Mouse (Mus musculus) erythroblast, embryonic 14.5 days (primary cell): Measurements from ENCODE around the gene Paxx. TPM values are rescaled to one million over a fixed set of nuclear protein-coding genes. Genes with fewer than 3 reads are reported as not detected.

ENCODE experiments used
- H3K27me3 ChIP-seq: 2 replicates; pipeline ENCODE4 v1.6.1; 2012; ENCODE audit warnings: inconsistent platforms; ENCODE audit not compliant: control insufficient read depth
- H3K36me3 ChIP-seq: 2 replicates; pipeline ENCODE4 v1.6.1; 2012; ENCODE audit warnings: mild to moderate bottlenecking, inconsistent platforms; ENCODE audit not compliant: control insufficient read depth
- H3K4me1 ChIP-seq: 2 replicates; pipeline ENCODE4 v1.6.1; 2012; ENCODE audit warnings: inconsistent platforms; ENCODE audit not compliant: control insufficient read depth
- H3K4me3 ChIP-seq: replicated peaks from 2 replicates; pipeline ENCODE3; 2012; ENCODE audit warnings: moderate library complexity, mild to moderate bottlenecking, inconsistent platforms
- H3K9me3 ChIP-seq: 2 replicates; pipeline ENCODE4 v1.6.1; 2012; ENCODE audit warnings: low read length, inconsistent platforms, mixed read lengths; ENCODE audit not compliant: control insufficient read depth
- GATA1 ChIP-seq: IDR thresholded peaks from 2 replicates; pipeline ENCODE4 v1.6.1; 2012; ENCODE audit warnings: low read length, inconsistent platforms, mixed read lengths
- TAL1 ChIP-seq: IDR thresholded peaks from 3 replicates; pipeline ENCODE4 v1.6.1; 2012; ENCODE audit warnings: low read length, inconsistent platforms, mixed read lengths
- polyA plus RNA-seq: library from polyadenylated mRNA; stranded (reverse); fragments of >175 nt; gene quantifications from 2 replicates; pipeline ENCODE4 v1.2.3, GENCODE M21; 2012

Paxx gene
- polyA plus RNA-seq = 1.0 and 1.1 TPM in 2 replicates

DNA sequence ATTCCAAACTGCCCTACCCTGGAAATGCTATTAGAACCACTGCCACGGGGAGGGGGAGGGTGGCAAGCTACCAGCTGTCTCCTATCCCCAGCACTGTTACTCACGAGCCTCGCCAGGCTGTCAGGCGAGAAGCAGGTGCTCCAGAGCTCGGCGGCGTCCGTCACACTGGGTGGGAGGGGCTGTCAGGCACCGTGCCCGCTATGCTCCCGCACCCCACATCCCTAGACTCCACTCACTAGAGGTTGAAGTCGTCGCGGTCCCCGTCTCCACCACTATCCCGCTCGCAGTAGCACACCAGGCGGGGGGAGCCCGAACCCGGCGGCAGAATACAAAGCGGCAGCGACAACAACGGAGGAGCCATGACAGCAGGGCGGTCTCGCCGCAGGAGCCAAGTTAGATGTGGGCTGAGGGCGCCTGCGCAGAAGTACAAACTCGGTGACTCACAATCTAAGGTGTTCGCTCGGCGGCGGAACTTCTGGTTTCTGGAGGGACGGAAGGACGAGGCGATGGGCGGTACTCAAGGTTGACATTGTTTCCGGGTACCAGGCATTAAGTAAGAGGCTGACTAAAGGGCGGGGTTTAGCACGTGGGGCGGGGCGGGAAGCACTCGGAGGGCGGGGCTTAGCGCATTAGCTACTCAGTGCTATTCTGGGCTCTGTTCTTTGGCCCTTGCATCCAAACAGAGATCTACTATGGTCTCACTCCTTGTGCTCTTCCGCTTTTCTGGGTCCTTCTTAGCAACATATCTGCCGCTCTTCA lies at the start of gene Paxx:
Gene Paxx (minus strand): TSS at position 544 of the 759 bp plus-strand sequence.
- H3K36me3 ChIP-seq = peaks cover 18% of the 10 kb centered on the region
- no peaks in the 10 kb centered on the region for H3K27me3 ChIP-seq
- H3K4me1 ChIP-seq = peaks cover 49% of the 10 kb centered on the region
- H3K4me3 ChIP-seq = peak within 1 kb of the TSS; percentile 72
- no peak for TF ChIP-seq TAL1
- no peak for TF ChIP-seq GATA1
- H3K9me3 ChIP-seq = no peaks in the 10 kb centered on the region

DNA sequence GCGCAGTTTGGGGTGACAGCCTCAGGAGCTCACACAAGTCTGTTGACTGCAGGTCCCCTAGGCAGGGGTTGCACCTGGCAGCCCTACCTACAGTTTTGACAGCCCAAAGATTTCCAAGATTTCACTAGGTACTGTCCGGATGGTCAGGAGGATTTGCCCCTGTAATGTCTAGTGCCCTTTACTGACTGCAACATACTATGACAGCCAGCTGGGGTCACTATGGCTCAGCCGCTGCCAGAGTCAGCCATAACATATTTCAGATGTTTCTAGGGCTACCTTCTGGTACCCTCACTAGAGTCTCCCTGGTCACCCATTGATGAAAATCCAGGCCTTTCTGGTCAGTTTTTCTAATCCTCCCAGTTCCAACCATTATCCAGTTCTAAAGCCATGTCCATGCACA lies 49.0 kb upstream of the Paxx start:
- peaks cover 17% of the 10 kb centered on the region for H3K36me3 ChIP-seq
- no peak for TF ChIP-seq GATA1
- no peak for TF ChIP-seq TAL1
- no peak overlapping the region for H3K4me3 ChIP-seq
- H3K4me1 ChIP-seq = peaks cover 22% of the 10 kb centered on the region
- no peaks in the 10 kb centered on the region for H3K9me3 ChIP-seq
- H3K27me3 ChIP-seq = no peaks in the 10 kb centered on the region; the same call in 1 of the 2 replicates

DNA sequence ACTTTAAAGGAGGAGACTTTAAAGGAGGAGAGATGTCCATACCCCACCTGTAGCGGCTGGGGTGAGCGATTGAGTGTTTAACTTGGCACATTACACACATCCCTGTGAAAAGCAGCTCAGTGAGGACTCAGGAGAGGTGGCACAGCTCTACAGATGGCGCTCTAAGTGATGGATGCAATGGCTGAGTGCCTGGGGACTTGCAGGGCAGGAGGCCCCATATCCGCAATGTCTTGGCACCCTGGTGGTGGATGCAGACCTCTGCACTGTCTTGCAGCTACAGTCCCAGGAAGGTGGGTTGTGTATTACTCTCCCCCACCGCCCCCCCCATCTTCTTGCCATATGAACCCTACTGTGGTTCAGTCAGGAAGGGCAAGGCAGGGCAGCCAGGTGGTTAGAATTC lies 46.1 kb upstream of the Paxx start:
- Histone ChIP-seq H3K9me3 (no peaks in the 10 kb centered on the region), H3K4me3 (no peak overlapping the region), H3K27me3 (no peaks in the 10 kb centered on the region), H3K36me3 (peaks cover 47% of the 10 kb centered on the region), H3K4me1 (peaks cover 52% of the 10 kb centered on the region)
- TF ChIP-seq GATA1 (no peak), TAL1 (no peak)

DNA sequence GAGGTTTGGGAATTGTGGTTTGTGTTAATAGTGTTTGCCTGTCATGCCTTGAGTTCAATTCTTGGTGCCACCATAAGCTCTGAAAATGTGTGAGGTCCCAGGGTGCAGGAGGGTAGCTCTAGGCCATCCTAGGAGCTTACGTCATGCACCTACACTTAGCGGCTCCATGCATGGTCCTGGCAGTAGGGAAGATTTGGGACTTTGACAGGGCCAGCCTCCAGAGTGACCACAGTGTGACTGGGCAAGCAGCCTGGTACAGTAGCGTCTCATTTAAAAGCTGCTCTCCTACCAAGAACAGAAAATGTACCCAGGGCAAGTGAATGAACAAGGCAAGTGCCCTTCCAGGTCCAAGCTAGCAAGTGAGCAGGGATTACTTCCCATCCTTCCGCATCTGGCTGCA lies 45.0 kb upstream of the Paxx start:
- Histone ChIP-seq H3K36me3 (peaks cover 52% of the 10 kb centered on the region), H3K27me3 (no peaks in the 10 kb centered on the region), H3K4me1 (peaks cover 57% of the 10 kb centered on the region), H3K9me3 (no peaks in the 10 kb centered on the region), H3K4me3 (no peak overlapping the region)
- no peak for TF ChIP-seq TAL1
- no peak for TF ChIP-seq GATA1

DNA sequence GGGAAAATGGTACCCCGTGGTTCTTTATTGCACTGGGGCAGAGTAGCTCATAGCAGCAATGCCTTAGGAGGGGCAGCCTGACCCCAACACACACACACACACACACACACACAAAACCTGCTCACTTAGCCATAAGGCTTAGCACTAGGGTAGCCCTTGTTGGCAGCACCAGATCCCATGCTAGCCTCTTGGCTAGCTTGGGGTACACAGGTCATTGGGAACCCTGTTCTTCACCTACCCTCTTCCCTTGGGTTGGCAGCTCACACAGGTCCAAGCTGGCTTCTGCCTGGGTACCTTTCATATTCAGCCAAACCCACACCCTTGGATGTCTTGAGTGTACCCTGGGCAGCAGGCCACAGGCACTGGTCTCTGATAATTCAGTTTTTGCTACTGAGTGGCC lies 44.1 kb upstream of the Paxx start:
- TF ChIP-seq GATA1 (no peak), TAL1 (no peak)
- Histone ChIP-seq H3K4me3 (no peak overlapping the region), H3K27me3 (no peaks in the 10 kb centered on the region), H3K9me3 (no peaks in the 10 kb centered on the region), H3K4me1 (peaks cover 57% of the 10 kb centered on the region), H3K36me3 (peaks cover 52% of the 10 kb centered on the region)

DNA sequence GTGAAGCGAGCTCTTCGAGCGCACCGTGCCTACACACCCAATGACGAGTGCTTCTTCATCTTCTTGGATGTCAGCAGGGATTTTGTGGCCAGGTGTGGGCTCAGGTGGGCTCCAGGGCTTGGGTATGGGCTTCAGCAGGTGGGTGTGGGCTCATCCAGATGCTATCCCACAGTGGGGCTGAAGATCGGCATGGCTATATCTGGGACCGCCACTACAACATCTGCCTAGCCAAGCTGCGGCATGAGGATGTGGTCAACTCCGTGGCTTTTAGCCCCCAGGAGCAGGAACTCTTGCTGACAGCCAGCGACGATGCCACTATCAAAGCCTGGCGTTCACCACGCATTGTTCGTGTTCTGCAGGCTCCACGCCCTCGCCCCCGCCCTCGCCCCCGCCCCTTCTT lies 43.6 kb upstream of the Paxx start:
- TF ChIP-seq TAL1 (no peak), GATA1 (no peak)
- Histone ChIP-seq H3K9me3 (no peaks in the 10 kb centered on the region), H3K4me3 (no peak overlapping the region), H3K4me1 (peaks cover 60% of the 10 kb centered on the region), H3K36me3 (peaks cover 52% of the 10 kb centered on the region), H3K27me3 (no peaks in the 10 kb centered on the region)

GRCm38 (mm10) chr2:25502726-25503125 lies 41.8 kb upstream of the Paxx start:
- TF ChIP-seq TAL1 = peak; percentile 80
- peak; percentile 79 for TF ChIP-seq GATA1
- Histone ChIP-seq H3K4me1 (peaks cover 69% of the 10 kb centered on the region), H3K4me3 (peak overlapping the region; percentile 72)

DNA sequence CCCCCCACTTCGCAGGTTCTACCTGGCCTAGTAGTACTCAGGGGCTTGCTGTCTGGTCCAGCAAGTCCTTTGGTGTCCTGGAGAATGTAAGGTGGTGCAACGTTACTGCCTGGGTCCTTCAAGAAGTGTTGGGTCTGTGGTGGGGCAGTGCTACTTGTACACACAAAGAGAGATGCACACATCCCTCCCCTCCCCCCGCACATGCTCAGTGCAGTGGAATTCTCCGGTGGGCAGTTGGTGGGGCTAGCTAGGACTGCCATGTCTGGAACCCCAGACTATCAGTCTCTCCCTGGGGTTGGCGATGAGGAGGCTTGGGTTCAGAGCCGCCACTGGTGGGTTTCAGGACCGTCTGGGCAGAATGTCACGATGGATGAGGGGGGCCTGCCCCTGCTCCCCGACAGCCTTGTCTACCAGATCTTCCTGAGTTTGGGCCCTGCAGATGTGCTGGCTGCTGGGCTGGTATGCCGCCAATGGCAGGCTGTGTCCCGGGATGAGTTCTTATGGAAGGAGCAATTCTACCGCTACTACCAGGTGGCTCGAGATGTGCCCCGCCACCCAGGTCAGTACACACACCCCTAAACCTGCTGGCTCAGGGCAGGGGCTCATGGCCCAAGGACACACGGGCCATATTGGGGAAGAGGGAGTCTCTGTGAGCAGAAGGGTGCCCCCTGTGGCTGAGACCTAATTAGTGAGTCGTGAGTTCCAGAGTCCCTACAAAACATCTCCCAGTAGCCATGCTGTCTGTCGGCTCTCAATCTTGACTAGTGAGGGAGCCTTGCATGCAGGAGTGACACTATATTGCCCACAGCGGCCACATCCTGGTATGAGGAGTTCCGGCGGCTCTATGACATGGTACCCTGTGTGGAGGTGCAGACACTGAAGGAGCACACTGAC lies 40.9 kb upstream of the Paxx start, which contains the start of gene C8g:
Gene C8g (minus strand): TSS at position 127 of the 894 bp plus-strand sequence.
- peaks cover 67% of the 10 kb centered on the region for H3K4me1 ChIP-seq
- H3K4me3 ChIP-seq = peak within 1 kb of the TSS; percentile 72
- H3K27me3 ChIP-seq = no peaks in the 10 kb centered on the region
- TF ChIP-seq GATA1 = no peak
- TF ChIP-seq TAL1 = no peak
- peaks cover 49% of the 10 kb centered on the region for H3K36me3 ChIP-seq
- no peaks in the 10 kb centered on the region for H3K9me3 ChIP-seq

More at GRCm38 (mm10) chr2:25502726-25503125, 41.8 kb upstream of the Paxx start:
- Histone ChIP-seq H3K9me3 (no peaks in the 10 kb centered on the region), H3K36me3 (peaks cover 52% of the 10 kb centered on the region), H3K27me3 (no peaks in the 10 kb centered on the region)
